Mouse (Mus musculus) gastrocnemius, adult 18-20 months (tissue): Measurements from ENCODE around the gene Gm15114. TPM values are rescaled to one million over a fixed set of nuclear protein-coding genes. Genes with fewer than 3 reads are reported as not detected.
"Not testable (repeated sequence)": the region's sequence is repeated elsewhere in the genome, so short reads cannot be mapped to it uniquely, and the experiment has no call there.

Source experiments
- DNase-seq: peaks from one replicate; pipeline ENCODE4 v3.0.0; 2021; ENCODE audit warnings: low spot score
- long read RNA-seq, 2 experiments: library from polyadenylated mRNA; stranded (forward); transcript quantifications; one replicate each; pipeline ENCODE4 v2.0.0; 2021
- total RNA-seq, 2 experiments: library from RNA; stranded (reverse); gene quantifications; 2 replicates each; pipeline ENCODE4 v1.2.3; 2021

The Gm15114 gene
- total RNA-seq: not detected
- long read RNA-seq, experiment 1: 0 reads
- long read RNA-seq, experiment 2: 0 reads

GRCm38 (mm10) chrX:148488649-148489048 is at the start of gene Gm15114:
Gene Gm15114 (plus strand): TSS chrX:148488949.
- DNase-seq: not testable (repeated sequence)

Other genes with a start within 250 kb of the Gm15114 start
- gene Gm8334, start 126.2 kb downstream of the Gm15114 start, total RNA-seq: not detected
- gene Gm15127, start 174.6 kb downstream of the Gm15114 start, total RNA-seq: not detected